Mouse (Mus musculus) heart, embryonic 15.5 days (tissue): ENCODE measurements at regions not wholly inside any gene's neighbourhood (a gene's known extent, or its start where the extent isn't known, plus 50 kb on each side); places are given as distances from the start of the nearest gene placed in this dataset.

Experiments
- ATAC-seq: fragments of 200-750 bp; cut with Nextera tagmentation; replicated peaks from 2 replicates; pipeline ENCODE4 v1.8.0; 2017; ENCODE audit warnings: low read depth, moderate TSS enrichment; ENCODE audit not compliant: insufficient number of reproducible peaks, insufficient read depth, low FRiP score
- H3K27ac ChIP-seq: fragments of 300-500 bp; sonication (generic); 2 replicates; pipeline ENCODE4 v1.5.1; 2015; ENCODE audit warnings: mild to moderate bottlenecking, inconsistent platforms
- H3K27me3 ChIP-seq: fragments of 300-500 bp; sonication (generic); 2 replicates; pipeline ENCODE4 v1.6.1; 2015; ENCODE audit warnings: inconsistent platforms
- H3K36me3 ChIP-seq: fragments of 300-500 bp; sonication (generic); 2 replicates; pipeline ENCODE4 v1.6.1; 2015; ENCODE audit warnings: mild to moderate bottlenecking, inconsistent platforms
- H3K4me1 ChIP-seq: fragments of 300-500 bp; sonication (generic); replicated peaks from 2 replicates; pipeline ENCODE4 v1.6.1; 2015; ENCODE audit warnings: inconsistent platforms
- H3K4me2 ChIP-seq: fragments of 300-500 bp; sonication (generic); 2 replicates; pipeline ENCODE4 v1.6.1; 2015; ENCODE audit warnings: inconsistent platforms, mild to moderate bottlenecking, moderate library complexity
- H3K4me3 ChIP-seq: fragments of 300-500 bp; sonication (generic); 2 replicates; pipeline ENCODE4 v1.5.1; 2015; ENCODE audit warnings: mild to moderate bottlenecking, inconsistent platforms
- H3K9ac ChIP-seq: fragments of 300-500 bp; sonication (generic); 2 replicates; pipeline ENCODE4 v1.6.1; 2015; ENCODE audit warnings: mild to moderate bottlenecking, inconsistent platforms
- H3K9me3 ChIP-seq: fragments of 300-500 bp; sonication (generic); replicated peaks from 2 replicates; pipeline ENCODE4 v1.6.1; 2016; ENCODE audit warnings: inconsistent platforms
- WGBS: fragments of 180-500 bp; shearing (Covaris S2); methylation state at CpG from one replicate; pipeline ENCODE4 v1.1.7; 2015; ENCODE audit warnings: mixed read lengths; 5-methylcytosine and 5-hydroxymethylcytosine counted together

GRCm38 (mm10) chr12:15704412-15704811 lies 112.3 kb downstream of the Trib2 start:
- H3K27ac ChIP-seq, result peak overlapping the region; percentile 67
- peaks cover 8% of the 10 kb centered on the region for H3K4me1 ChIP-seq
- ATAC-seq, result peak; percentile 78
- H3K9ac ChIP-seq, result no peak overlapping the region
- H3K4me3 ChIP-seq, result no peak overlapping the region
- WGBS, result 7% methylated on average over 5 of the region's 5 CpGs
- no peaks in the 10 kb centered on the region for H3K36me3 ChIP-seq
- no peaks in the 10 kb centered on the region for H3K27me3 ChIP-seq
- no peaks in the 10 kb centered on the region for H3K9me3 ChIP-seq
- H3K4me2 ChIP-seq, result 0 out of 2 replicates have a peak overlapping the region, but pooled peaks have one; percentile 5

GRCm38 (mm10) chr12:15702137-15702536 lies 114.6 kb downstream of the Trib2 start:
- Histone ChIP-seq H3K4me1 (peaks cover 20% of the 10 kb centered on the region), H3K9me3 (no peaks in the 10 kb centered on the region), H3K4me3 (no peak overlapping the region), H3K27ac (no peak overlapping the region), H3K9ac (no peak overlapping the region), H3K27me3 (no peaks in the 10 kb centered on the region), H3K4me2 (no peak overlapping the region), H3K36me3 (no peaks in the 10 kb centered on the region)
- ATAC-seq, result no peak
- 92% methylated on average over 1 of the region's 1 CpGs for WGBS

- no peak overlapping the region for H3K4me3 ChIP-seq
- H3K9me3 ChIP-seq, result no peaks in the 10 kb centered on the region
- peaks cover 12% of the 10 kb centered on the region for H3K4me1 ChIP-seq
- no peak overlapping the region for H3K9ac ChIP-seq
- H3K36me3 ChIP-seq, result no peaks in the 10 kb centered on the region
- no peak for ATAC-seq
- H3K4me2 ChIP-seq, result no peak overlapping the region
- H3K27ac ChIP-seq, result peak overlapping the region; percentile 60
- WGBS, result 35% methylated on average over 4 of the region's 4 CpGs
- no peaks in the 10 kb centered on the region for H3K27me3 ChIP-seq
These were observed 117.9 kb downstream of the Trib2 start for GRCm38 (mm10) chr12:15698829-15699228.

- 54% methylated on average over 6 of the region's 6 CpGs for WGBS
- peaks cover 12% of the 10 kb centered on the region for H3K4me1 ChIP-seq
- H3K27me3 ChIP-seq, result no peaks in the 10 kb centered on the region
- no peaks in the 10 kb centered on the region for H3K36me3 ChIP-seq
- no peak overlapping the region for H3K9ac ChIP-seq
- H3K27ac ChIP-seq, result peak overlapping the region; percentile 60
- ATAC-seq, result no peak
- no peaks in the 10 kb centered on the region for H3K9me3 ChIP-seq
- no peak overlapping the region for H3K4me2 ChIP-seq
- no peak overlapping the region for H3K4me3 ChIP-seq
These were observed 118.5 kb downstream of the Trib2 start for GRCm38 (mm10) chr12:15698042-15698771.

GRCm38 (mm10) chr12:15688342-15688741 lies 128.4 kb downstream of the Trib2 start:
- H3K27me3 ChIP-seq, result no peaks in the 10 kb centered on the region
- no peaks in the 10 kb centered on the region for H3K4me1 ChIP-seq
- H3K27ac ChIP-seq, result no peak overlapping the region
- H3K4me2 ChIP-seq, result no peak overlapping the region
- H3K9me3 ChIP-seq, result no peaks in the 10 kb centered on the region
- 69% methylated on average over 2 of the region's 2 CpGs for WGBS
- H3K9ac ChIP-seq, result no peak overlapping the region
- no peaks in the 10 kb centered on the region for H3K36me3 ChIP-seq
- H3K4me3 ChIP-seq, result no peak overlapping the region
- ATAC-seq, result no peak

GRCm38 (mm10) chr12:15684311-15684710 lies 132.4 kb downstream of the Trib2 start:
- no peak overlapping the region for H3K4me2 ChIP-seq
- ATAC-seq, result no peak
- 67% methylated on average over 5 of the region's 5 CpGs for WGBS
- no peaks in the 10 kb centered on the region for H3K36me3 ChIP-seq
- H3K4me3 ChIP-seq, result no peak overlapping the region
- no peak overlapping the region for H3K9ac ChIP-seq
- no peaks in the 10 kb centered on the region for H3K9me3 ChIP-seq
- H3K27ac ChIP-seq, result no peak overlapping the region
- no peaks in the 10 kb centered on the region for H3K27me3 ChIP-seq
- H3K4me1 ChIP-seq, result no peaks in the 10 kb centered on the region

- ATAC-seq, result no peak
- no peaks in the 10 kb centered on the region for H3K27me3 ChIP-seq
- no peak overlapping the region for H3K9ac ChIP-seq
- H3K9me3 ChIP-seq, result no peaks in the 10 kb centered on the region
- H3K4me3 ChIP-seq, result no peak overlapping the region
- WGBS, result 74% methylated on average over 5 of the region's 5 CpGs
- no peaks in the 10 kb centered on the region for H3K4me1 ChIP-seq
- no peak overlapping the region for H3K27ac ChIP-seq
- no peaks in the 10 kb centered on the region for H3K36me3 ChIP-seq
- no peak overlapping the region for H3K4me2 ChIP-seq
These were observed 134.9 kb downstream of the Trib2 start for GRCm38 (mm10) chr12:15681678-15682355.

- 64% methylated on average over 3 of the region's 3 CpGs for WGBS
- no peak overlapping the region for H3K4me2 ChIP-seq
These were observed 140.6 kb downstream of the Trib2 start for GRCm38 (mm10) chr12:15676127-15676526.

GRCm38 (mm10) chr12:15659755-15660154 lies 157.0 kb downstream of the Trib2 start:
- Histone ChIP-seq H3K9ac (no peak overlapping the region), H3K4me1 (peaks cover 11% of the 10 kb centered on the region; the same call in 1 of the 2 replicates), H3K9me3 (no peaks in the 10 kb centered on the region), H3K27ac (no peak overlapping the region), H3K4me2 (no peak overlapping the region), H3K36me3 (no peaks in the 10 kb centered on the region), H3K4me3 (no peak overlapping the region), H3K27me3 (no peaks in the 10 kb centered on the region)
- ATAC-seq, result no peak
- 38% methylated on average over 2 of the region's 2 CpGs for WGBS

More at GRCm38 (mm10) chr12:15676127-15676526, 140.6 kb downstream of the Trib2 start:
- no peaks in the 10 kb centered on the region for H3K4me1 ChIP-seq
- no peak overlapping the region for H3K4me3 ChIP-seq
- H3K9me3 ChIP-seq, result no peaks in the 10 kb centered on the region
- H3K27ac ChIP-seq, result no peak overlapping the region
- ATAC-seq, result no peak
- no peaks in the 10 kb centered on the region for H3K27me3 ChIP-seq
- no peak overlapping the region for H3K9ac ChIP-seq
- no peaks in the 10 kb centered on the region for H3K36me3 ChIP-seq

- Histone ChIP-seq H3K9ac (no peak overlapping the region), H3K36me3 (no peaks in the 10 kb centered on the region), H3K27me3 (no peaks in the 10 kb centered on the region), H3K4me1 (peaks cover 11% of the 10 kb centered on the region; the same call in 1 of the 2 replicates), H3K4me3 (no peak overlapping the region), H3K9me3 (no peaks in the 10 kb centered on the region), H3K27ac (no peak overlapping the region), H3K4me2 (no peak overlapping the region)
- ATAC-seq, result no peak
- 67% methylated on average over 2 of the region's 2 CpGs for WGBS
These were observed 157.4 kb downstream of the Trib2 start for GRCm38 (mm10) chr12:15659332-15659731.

- Histone ChIP-seq H3K4me3 (no peak overlapping the region), H3K4me2 (no peak overlapping the region), H3K27ac (no peak overlapping the region), H3K36me3 (no peaks in the 10 kb centered on the region), H3K4me1 (peaks cover 15% of the 10 kb centered on the region), H3K27me3 (no peaks in the 10 kb centered on the region), H3K9ac (no peak overlapping the region), H3K9me3 (no peaks in the 10 kb centered on the region)
- ATAC-seq, result no peak
- WGBS, result 66% methylated on average over 3 of the region's 3 CpGs
These were observed 158.9 kb downstream of the Trib2 start for GRCm38 (mm10) chr12:15657748-15658251.
